Mouse (Mus musculus) midbrain, embryonic 11.5 days (tissue): ENCODE data around the gene Sugct. TPM values are rescaled to one million over a fixed set of nuclear protein-coding genes. Genes with fewer than 3 reads are reported as not detected.

Source experiments
- ATAC-seq: fragments of 200-750 bp; cut with Nextera tagmentation; 2 replicates; pipeline ENCODE4 v1.8.0; 2017; ENCODE audit warnings: moderate TSS enrichment, moderate library complexity; ENCODE audit not compliant: low FRiP score
- DNase-seq: peaks from one replicate; pipeline ENCODE4 v3.0.0; 2015; ENCODE audit warnings: low spot score; ENCODE audit errors: missing footprints
- H3K27ac ChIP-seq: fragments of 300-500 bp; sonication (generic); 2 replicates; pipeline ENCODE4 v1.5.1; 2014; ENCODE audit warnings: low read depth, low read length
- H3K27me3 ChIP-seq: fragments of 300-500 bp; sonication (generic); 2 replicates; pipeline ENCODE4 v1.6.1; 2014; ENCODE audit warnings: mild to moderate bottlenecking, low read length, moderate library complexity, mixed read lengths; ENCODE audit not compliant: control insufficient read depth, insufficient read depth
- H3K36me3 ChIP-seq: fragments of 300-500 bp; sonication (generic); 2 replicates; pipeline ENCODE4 v1.6.1; 2014; ENCODE audit warnings: mild to moderate bottlenecking, low read length, moderate library complexity, mixed read lengths; ENCODE audit not compliant: control insufficient read depth, insufficient read depth
- H3K4me1 ChIP-seq: fragments of 300-500 bp; sonication (generic); 2 replicates; pipeline ENCODE4 v1.6.1; 2014; ENCODE audit warnings: low read length; ENCODE audit not compliant: control insufficient read depth, insufficient read depth
- H3K4me2 ChIP-seq: fragments of 300-500 bp; sonication (generic); 2 replicates; pipeline ENCODE4 v1.6.1; 2014; ENCODE audit warnings: mild to moderate bottlenecking, moderate library complexity
- H3K4me3 ChIP-seq: fragments of 300-500 bp; sonication (generic); 2 replicates; pipeline ENCODE4 v1.5.1; 2014; ENCODE audit warnings: low read depth, low read length
- H3K9ac ChIP-seq: fragments of 300-500 bp; sonication (generic); 2 replicates; pipeline ENCODE4 v1.6.1; 2014; ENCODE audit warnings: low read length
- H3K9me3 ChIP-seq: fragments of 300-500 bp; sonication (generic); 2 replicates; pipeline ENCODE4 v1.6.1; 2016; ENCODE audit warnings: low read length; ENCODE audit not compliant: control insufficient read depth
- WGBS: fragments of 180-500 bp; shearing (Covaris S2); extraction: QIAGEN DNeasy Blood & Tissue Kit; methylation state at CpG from one replicate; pipeline ENCODE4 v1.1.7; 2014; 5-methylcytosine and 5-hydroxymethylcytosine counted together
- polyA plus RNA-seq: library from polyadenylated mRNA; unstranded; fragments of >200 nt; fragmentation: Nextera tagmentation; extraction: Ambion mirVana; gene quantifications from 2 replicates; pipeline ENCODE4 v1.2.1, GENCODE M21; 2014

Sugct gene
- polyA plus RNA-seq, 1 experiment from 2014 or later = 3.3 TPM

- Histone ChIP-seq H3K9me3 (no peaks in the 10 kb centered on the region), H3K9ac (no peak overlapping the region), H3K4me3 (no peak overlapping the region), H3K27me3 (no peaks in the 10 kb centered on the region), H3K4me2 (no peak overlapping the region), H3K27ac (no peak overlapping the region), H3K36me3 (no peaks in the 10 kb centered on the region), H3K4me1 (no peaks in the 10 kb centered on the region)
- no peak for ATAC-seq
- 94% methylated on average over 3 of the region's 3 CpGs for WGBS
- DNase-seq = no peak
These were observed 404.3 kb downstream of the Sugct start for GRCm38 (mm10) chr13:17291057-17291456.

- Histone ChIP-seq H3K4me2 (no peak overlapping the region), H3K4me1 (no peaks in the 10 kb centered on the region), H3K27me3 (no peaks in the 10 kb centered on the region), H3K36me3 (no peaks in the 10 kb centered on the region), H3K9me3 (no peaks in the 10 kb centered on the region), H3K4me3 (no peak overlapping the region), H3K9ac (no peak overlapping the region), H3K27ac (no peak overlapping the region)
- ATAC-seq (no peak), DNase-seq (no peak)
- WGBS = 50% methylated on average over 1 of the region's 1 CpGs
These were observed 407.0 kb downstream of the Sugct start for GRCm38 (mm10) chr13:17288377-17288776.

- DNase-seq (no peak), ATAC-seq (no peak)
- WGBS = 89% methylated on average over 3 of the region's 3 CpGs
These were observed 449.4 kb downstream of the Sugct start for GRCm38 (mm10) chr13:17245936-17246335.

GRCm38 (mm10) chr13:17216524-17216923 is 478.8 kb downstream of the Sugct start:
- no peak overlapping the region for H3K9ac ChIP-seq
- no peaks in the 10 kb centered on the region for H3K9me3 ChIP-seq
- H3K27ac ChIP-seq = no peak overlapping the region
- DNase-seq = no peak
- 56% methylated on average over 3 of the region's 3 CpGs for WGBS
- no peaks in the 10 kb centered on the region for H3K36me3 ChIP-seq
- no peak overlapping the region for H3K4me3 ChIP-seq
- no peak overlapping the region for H3K4me2 ChIP-seq
- ATAC-seq = no peak
- no peaks in the 10 kb centered on the region for H3K4me1 ChIP-seq
- no peaks in the 10 kb centered on the region for H3K27me3 ChIP-seq

More at GRCm38 (mm10) chr13:17245936-17246335, 449.4 kb downstream of the Sugct start:
- no peak overlapping the region for H3K9ac ChIP-seq
- H3K4me3 ChIP-seq = no peak overlapping the region
- no peaks in the 10 kb centered on the region for H3K4me1 ChIP-seq
- no peak overlapping the region for H3K27ac ChIP-seq
- no peaks in the 10 kb centered on the region for H3K9me3 ChIP-seq
- no peak overlapping the region for H3K4me2 ChIP-seq
- H3K36me3 ChIP-seq = no peaks in the 10 kb centered on the region
- H3K27me3 ChIP-seq = no peaks in the 10 kb centered on the region

GRCm38 (mm10) chr13:17212681-17213080 is 482.7 kb downstream of the Sugct start:
- ATAC-seq (no peak), DNase-seq (no peak)
- no peak overlapping the region for H3K4me2 ChIP-seq
- no peaks in the 10 kb centered on the region for H3K27me3 ChIP-seq
- H3K4me1 ChIP-seq = no peaks in the 10 kb centered on the region
- no peaks in the 10 kb centered on the region for H3K9me3 ChIP-seq
- H3K27ac ChIP-seq = no peak overlapping the region
- H3K9ac ChIP-seq = no peak overlapping the region
- H3K4me3 ChIP-seq = no peak overlapping the region
- H3K36me3 ChIP-seq = no peaks in the 10 kb centered on the region

GRCm38 (mm10) chr13:17190180-17190762 is 505.1 kb downstream of the Sugct start:
- DNase-seq (no peak), ATAC-seq (no peak)
- Histone ChIP-seq H3K4me1 (no peaks in the 10 kb centered on the region), H3K27ac (no peak overlapping the region), H3K36me3 (no peaks in the 10 kb centered on the region), H3K27me3 (no peaks in the 10 kb centered on the region), H3K9me3 (no peaks in the 10 kb centered on the region), H3K4me2 (no peak overlapping the region), H3K4me3 (no peak overlapping the region), H3K9ac (no peak overlapping the region)
- 55% methylated on average over 3 of the region's 3 CpGs for WGBS

GRCm38 (mm10) chr13:17185253-17185652 is 510.1 kb downstream of the Sugct start:
- no peaks in the 10 kb centered on the region for H3K9me3 ChIP-seq
- no peaks in the 10 kb centered on the region for H3K4me1 ChIP-seq
- H3K27me3 ChIP-seq = no peaks in the 10 kb centered on the region
- no peak overlapping the region for H3K9ac ChIP-seq
- 69% methylated on average over 8 of the region's 8 CpGs for WGBS
- no peak for DNase-seq
- no peak overlapping the region for H3K27ac ChIP-seq
- no peak for ATAC-seq
- no peaks in the 10 kb centered on the region for H3K36me3 ChIP-seq
- no peak overlapping the region for H3K4me2 ChIP-seq
- no peak overlapping the region for H3K4me3 ChIP-seq

- WGBS = 80% methylated on average over 3 of the region's 3 CpGs
- DNase-seq = no peak
- Histone ChIP-seq H3K36me3 (no peaks in the 10 kb centered on the region), H3K4me1 (no peaks in the 10 kb centered on the region), H3K9ac (no peak overlapping the region), H3K4me2 (no peak overlapping the region), H3K27me3 (no peaks in the 10 kb centered on the region), H3K9me3 (no peaks in the 10 kb centered on the region), H3K27ac (no peak overlapping the region), H3K4me3 (no peak overlapping the region)
- ATAC-seq = no peak
These were observed 529.4 kb downstream of the Sugct start for GRCm38 (mm10) chr13:17165917-17166316.

GRCm38 (mm10) chr13:17164721-17165120 is 530.6 kb downstream of the Sugct start:
- H3K9ac ChIP-seq = no peak overlapping the region
- no peaks in the 10 kb centered on the region for H3K9me3 ChIP-seq
- WGBS = 85% methylated on average over 3 of the region's 3 CpGs
- H3K27ac ChIP-seq = no peak overlapping the region
- ATAC-seq = no peak
- DNase-seq = no peak
- no peak overlapping the region for H3K4me3 ChIP-seq
- no peak overlapping the region for H3K4me2 ChIP-seq
- H3K4me1 ChIP-seq = no peaks in the 10 kb centered on the region
- no peaks in the 10 kb centered on the region for H3K27me3 ChIP-seq
- no peaks in the 10 kb centered on the region for H3K36me3 ChIP-seq
